ENCODE assay signal across 8 mouse cellular contexts in the genomic region with DNA sequence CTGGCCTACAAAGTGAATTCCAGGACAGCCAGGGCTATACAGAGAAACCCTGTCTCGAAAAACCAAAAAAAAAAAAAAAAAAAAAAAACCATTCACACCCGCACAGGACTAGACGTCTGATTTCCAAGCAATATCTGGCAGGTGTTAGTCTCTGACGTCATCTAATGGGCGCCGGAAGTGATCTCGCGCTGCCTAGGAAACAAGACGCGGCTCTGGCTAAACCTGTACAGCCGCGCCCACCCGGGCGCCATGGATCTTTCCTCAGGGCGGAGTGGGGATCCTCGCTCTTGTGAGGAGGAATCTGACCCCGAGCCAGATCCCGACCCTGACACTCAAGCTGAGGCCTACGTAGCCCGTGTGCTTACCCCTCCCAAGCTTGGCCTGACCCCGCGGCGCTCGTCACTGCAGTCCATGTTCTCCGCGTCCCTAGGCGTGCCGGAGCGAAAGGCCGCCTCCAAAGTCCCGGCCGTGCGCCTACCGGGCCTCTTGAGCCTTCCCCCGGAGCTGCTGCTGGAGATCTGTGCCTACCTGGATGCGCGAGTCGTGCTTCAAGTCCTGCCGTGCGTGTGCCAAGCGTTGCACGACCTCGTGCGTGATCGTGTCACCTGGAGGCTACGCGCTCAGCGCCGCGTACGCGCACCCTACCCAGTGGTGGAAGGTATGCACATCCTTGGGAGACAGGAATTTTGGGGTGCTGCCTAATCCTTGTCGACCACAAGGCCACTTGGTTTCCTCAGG. TPM values are rescaled to one million over a fixed set of nuclear protein-coding genes. Genes with fewer than 3 reads are reported as not detected.
DNase-seq lines count a peak whose midpoint lies in the region; ATAC-seq and TF ChIP-seq lines count a peak whose summit lies in the region.

TSS of gene Fbxw9 (plus strand) at position 177 of the 738 bp plus-strand sequence.

- no peak within 1 kb of the TSS for H3K27ac ChIP-seq in heart, embryonic 12.5 days (ENCODE audit: poor library complexity, severe bottlenecking)
- H3K27ac ChIP-seq in liver, embryonic 12.5 days: 0 out of 2 replicates have a peak within 1 kb of the TSS, but pooled peaks have one; percentile 5
- H3K27ac ChIP-seq in stomach, embryonic 15.5 days: 0 out of 2 replicates have a peak within 1 kb of the TSS, but pooled peaks have one; percentile 31

- TF ChIP-seq CTCF in C2C12 (IDR thresholded peaks at IDR 0.05; ENCODE audit: control insufficient read depth, insufficient read depth, insufficient read length): no peak
- TF ChIP-seq CTCF in brain, embryonic 14.5 days (IDR thresholded peaks at IDR 0.05; ENCODE audit: borderline replicate concordance, extremely low read depth, insufficient read depth, insufficient read length): no peak

- H3K4me1 ChIP-seq in erythroblast, embryonic 14.5 days (ENCODE audit: control insufficient read depth): peaks cover 15% of the 10 kb centered on the region
- peaks cover 8% of the 10 kb centered on the region; the same call in 1 of the 2 replicates for H3K4me1 ChIP-seq in heart, embryonic 12.5 days (replicated peaks)
- peaks cover 14% of the 10 kb centered on the region for H3K4me1 ChIP-seq in liver, embryonic 12.5 days
- H3K4me1 ChIP-seq in stomach, embryonic 15.5 days: peaks cover 9% of the 10 kb centered on the region; the same call in 1 of the 2 replicates

- peak within 1 kb of the TSS; percentile 97 for H3K4me2 ChIP-seq in heart, embryonic 12.5 days
- peak within 1 kb of the TSS; percentile 87 for H3K4me2 ChIP-seq in liver, embryonic 12.5 days
- H3K4me2 ChIP-seq in stomach, embryonic 15.5 days: peak within 1 kb of the TSS; percentile 96

- H3ac ChIP-seq in C2C12 (ENCODE audit: control insufficient read depth, insufficient read length, low read depth): peak within 1 kb of the TSS; percentile 50

- H3K36me3 ChIP-seq in C2C12 (ENCODE audit: control insufficient read depth, insufficient read depth): peaks cover 20% of the 10 kb centered on the region
- peaks cover 27% of the 10 kb centered on the region for H3K36me3 ChIP-seq in erythroblast, embryonic 14.5 days (ENCODE audit: control insufficient read depth)
- peaks cover 34% of the 10 kb centered on the region for H3K36me3 ChIP-seq in heart, embryonic 12.5 days
- peaks cover 36% of the 10 kb centered on the region for H3K36me3 ChIP-seq in liver, embryonic 12.5 days
- peaks cover 13% of the 10 kb centered on the region for H3K36me3 ChIP-seq in stomach, embryonic 15.5 days

- H3K9ac ChIP-seq in heart, embryonic 12.5 days: peak within 1 kb of the TSS; percentile 78
- peak within 1 kb of the TSS; percentile 70 for H3K9ac ChIP-seq in liver, embryonic 12.5 days
- peak within 1 kb of the TSS; percentile 61 for H3K9ac ChIP-seq in stomach, embryonic 15.5 days

- under 1% methylated on average over 52 of the region's 53 CpGs for WGBS in heart, embryonic 12.5 days
- WGBS in liver, embryonic 12.5 days (ENCODE audit: insufficient replicate concordance): 1% methylated on average over 52 of the region's 53 CpGs
- WGBS in stomach, embryonic 15.5 days: under 1% methylated on average over 53 of the region's 53 CpGs

- peaks cover 22% of the 10 kb centered on the region for H3K79me2 ChIP-seq in C2C12 (ENCODE audit: control insufficient read depth, insufficient read depth)

- H3K9me3 ChIP-seq in erythroblast, embryonic 14.5 days (ENCODE audit: control insufficient read depth, low read length): no peaks in the 10 kb centered on the region
- H3K9me3 ChIP-seq in heart, embryonic 12.5 days (replicated peaks): no peaks in the 10 kb centered on the region
- no peaks in the 10 kb centered on the region for H3K9me3 ChIP-seq in liver, embryonic 12.5 days (replicated peaks)
- H3K9me3 ChIP-seq in stomach, embryonic 15.5 days: no peaks in the 10 kb centered on the region

- H3K79me3 ChIP-seq in C2C12 (ENCODE audit: low read depth): peaks cover 7% of the 10 kb centered on the region

- DNase-seq in brain, embryonic 14.5 days (ENCODE audit: low read depth): peak; percentile 98
- DNase-seq in kidney, postnatal 10 days: peak; percentile 94
- peak; percentile 90 to 91 for DNase-seq in natural killer cell, adult 2 months (ENCODE audit: low spot score in 2 of 2)

- peak within 1 kb of the TSS; percentile 83 for H3K4me3 ChIP-seq in C2C12 (ENCODE audit: insufficient read depth, poor library complexity, severe bottlenecking)
- H3K4me3 ChIP-seq in erythroblast, embryonic 14.5 days (replicated peaks): peak within 1 kb of the TSS; percentile 87
- H3K4me3 ChIP-seq in heart, embryonic 12.5 days: peak within 1 kb of the TSS; percentile 88
- peak within 1 kb of the TSS; percentile 68 for H3K4me3 ChIP-seq in liver, embryonic 12.5 days
- H3K4me3 ChIP-seq in stomach, embryonic 15.5 days (replicated peaks): peak within 1 kb of the TSS; percentile 92

- 0 out of 2 replicates have a peak, but pooled peaks have one; percentile 25 for TF ChIP-seq POLR2A in brain, embryonic 14.5 days (IDR thresholded peaks at IDR 0.05; ENCODE audit: borderline replicate concordance, extremely low read depth, insufficient read depth, insufficient read length, poor library complexity, severe bottlenecking)

- peak; percentile 84 for ATAC-seq in heart, embryonic 12.5 days (ENCODE audit: insufficient number of reproducible peaks, low FRiP score)
- peak; percentile 82 for ATAC-seq in liver, embryonic 12.5 days
- ATAC-seq in stomach, embryonic 15.5 days (ENCODE audit: insufficient read depth, low FRiP score, low read depth): peak; percentile 87

- no peaks in the 10 kb centered on the region for H3K27me3 ChIP-seq in C2C12 (ENCODE audit: control insufficient read depth, insufficient read depth, insufficient read length)
- peaks cover 5% of the 10 kb centered on the region for H3K27me3 ChIP-seq in erythroblast, embryonic 14.5 days (ENCODE audit: control insufficient read depth)
- H3K27me3 ChIP-seq in heart, embryonic 12.5 days (replicated peaks): no peaks in the 10 kb centered on the region
- H3K27me3 ChIP-seq in liver, embryonic 12.5 days (replicated peaks): no peaks in the 10 kb centered on the region
- H3K27me3 ChIP-seq in stomach, embryonic 15.5 days (replicated peaks): no peaks in the 10 kb centered on the region

TF ChIP-seq in C2C12, 6 proteins besides CTCF, POLR2A, EP300 and RAD21:
- TF ChIP-seq FOSL1 (IDR thresholded peaks at IDR 0.05; ENCODE audit: insufficient read depth, low read length, poor library complexity, severe bottlenecking) (no peak), CEBPB (IDR thresholded peaks at IDR 0.05; ENCODE audit: low read depth) (no peak), MYOG (IDR thresholded peaks at IDR 0.05; ENCODE audit: control insufficient read depth, extremely low read depth, insufficient read length) (no peak), MAX (IDR thresholded peaks at IDR 0.05) (no peak), USF1 (IDR thresholded peaks at IDR 0.05; ENCODE audit: low read depth) (no peak), MYOD1 (IDR thresholded peaks at IDR 0.05; ENCODE audit: control insufficient read depth, insufficient read length, low read depth) (no peak)
TF ChIP-seq in C2C12: peak in this region for 0.

RNA-seq across cellular contexts. Expression of gene Fbxw9, which starts in this region (rescaled TPM):
- 20.0 TPM for polyA plus RNA-seq in C2C12 (2012; fragmentation: generic; extraction: Trizol)
- polyA plus RNA-seq in brain, embryonic 14.5 days (2012; rRNA removed): 102 and 128 TPM in 2 replicates
- polyA plus RNA-seq in erythroblast, embryonic 14.5 days (2012): 0.54 and 0.63 TPM in 2 replicates
- polyA plus RNA-seq in heart, embryonic 12.5 days (2016; fragmentation: Nextera tagmentation; extraction: Ambion mirVana): 17.3 and 18.8 TPM in 2 replicates
- polyA plus RNA-seq in liver, embryonic 12.5 days (2016; fragmentation: Nextera tagmentation; extraction: Ambion mirVana): 8.5 and 9.5 TPM in 2 replicates
- 29.0 and 29.4 TPM in 2 replicates for polyA plus RNA-seq in stomach, embryonic 15.5 days (2015; fragmentation: Nextera tagmentation; extraction: Ambion mirVana)
